Mouse (Mus musculus): ENCODE results near the gene Psmb9. TPM values are rescaled to one million over a fixed set of nuclear protein-coding genes. Genes with fewer than 3 reads are reported as not detected.
A peak's percentile ranks its signal among the peaks of the same experiment; 100 is the strongest.

The Psmb9 gene
- total RNA-seq, 2 experiments from 2014 or later: 1.6 to 1.7 TPM

- no peak for DNase-seq
Observed at GRCm38 (mm10) chr17:34138655-34139054, 48.9 kb downstream of the Psmb9 start.

GRCm38 (mm10) chr17:34137601-34138000 lies 50.0 kb downstream of the Psmb9 start:
- DNase-seq: no peak

- DNase-seq: peak; percentile 100
Observed at GRCm38 (mm10) chr17:34135297-34136224, 52.0 kb downstream of the Psmb9 start.

GRCm38 (mm10) chr17:34134451-34134850 lies 53.1 kb downstream of the Psmb9 start:
- DNase-seq: no peak

- DNase-seq: no peak
Observed at GRCm38 (mm10) chr17:34133289-34133688, 54.3 kb downstream of the Psmb9 start.

Other genes starting within 250 kb of the Psmb9 start
- 10 to 100 TPM; 65.3 to 67.0 TPM for gene Pfdn6, start 247.4 kb downstream of the Psmb9 start, total RNA-seq (2021)
- 10 to 100 TPM; 15.7 TPM for gene Wdr46, start 247.1 kb downstream of the Psmb9 start, total RNA-seq (2021)
- gene B3galt4, start 236.3 kb downstream of the Psmb9 start, total RNA-seq (2021): 1 to 10 TPM; 2.3 to 2.6 TPM
- 10 to 100 TPM; 30.3 to 33.2 TPM for gene Vps52, start 232.0 kb downstream of the Psmb9 start, total RNA-seq (2021)
- gene Rps18, start 231.8 kb downstream of the Psmb9 start, total RNA-seq (2021): 100 to 1,000 TPM; 649 to 675 TPM
- gene H2-K1, start 187.4 kb downstream of the Psmb9 start, total RNA-seq (2021): 10 to 100 TPM; 38.9 to 46.7 TPM
- 10 to 100 TPM; 13.4 to 18.0 TPM for gene Ring1, start 163.1 kb downstream of the Psmb9 start, total RNA-seq (2021)
- 10 to 100 TPM; 50.5 to 63.2 TPM for gene H2-Ke6, start 159.7 kb downstream of the Psmb9 start, total RNA-seq (2021)
- 10 to 100 TPM; 64.1 to 75.4 TPM for gene Slc39a7, start 156.1 kb downstream of the Psmb9 start, total RNA-seq (2021)
- 10 to 100 TPM; 40.7 to 43.1 TPM for gene Rxrb, start 156.0 kb downstream of the Psmb9 start, total RNA-seq (2021)
- 100 to 1,000 TPM in 1 of 2 experiments, 10 to 100 TPM in 1; 72.0 to 106 TPM for gene Col11a2, start 148.3 kb downstream of the Psmb9 start, total RNA-seq (2021)
- not detected for gene H2-Oa, start 95.4 kb downstream of the Psmb9 start, total RNA-seq (2021)
- gene H2-DMa, start 68.2 kb downstream of the Psmb9 start, total RNA-seq (2021): 1 to 10 TPM; 4.6 to 6.1 TPM
- 100 to 1,000 TPM in 1 of 2 experiments, 10 to 100 TPM in 1; 91.9 to 114 TPM for gene Brd2, start 65.1 kb downstream of the Psmb9 start, total RNA-seq (2021)
- gene H2-DMb2, start 44.5 kb downstream of the Psmb9 start, total RNA-seq (2021): under 1 TPM; 0.25 to 0.61 TPM
- 1 to 10 TPM; 1.4 to 1.8 TPM for gene H2-DMb1, start 34.7 kb downstream of the Psmb9 start, total RNA-seq (2021)
- 1 to 10 TPM; 2.6 to 3.8 TPM for gene Tap1, start 211 bp downstream of the Psmb9 start, total RNA-seq (2021)
- gene Psmb8, start 10.0 kb upstream of the Psmb9 start, total RNA-seq (2021): 1 to 10 TPM; 4.5 to 5.1 TPM
- gene Tap2, start 15.8 kb upstream of the Psmb9 start, total RNA-seq (2021): 1 to 10 TPM; 6.5 to 7.0 TPM
- under 1 TPM; 0.26 to 0.34 TPM for gene H2-Ob, start 51.1 kb upstream of the Psmb9 start, total RNA-seq (2021)
- gene H2-Ab1, start 69.9 kb upstream of the Psmb9 start, total RNA-seq (2021): 1 to 10 TPM; 3.6 to 4.1 TPM
- 1 to 10 TPM; 4.5 TPM for gene H2-Aa, start 100.1 kb upstream of the Psmb9 start, total RNA-seq (2021)
- gene H2-Eb1, start 118.1 kb upstream of the Psmb9 start, total RNA-seq (2021): 1 to 10 TPM; 2.9 to 5.0 TPM
- gene H2-Eb2, start 137.9 kb upstream of the Psmb9 start, total RNA-seq (2021): not detected
- under 1 TPM; 0.40 to 0.81 TPM for gene Btnl2, start 167.1 kb upstream of the Psmb9 start, total RNA-seq (2021)
- gene Btnl1, start 189.4 kb upstream of the Psmb9 start, total RNA-seq (2021): not detected
- under 1 TPM; 0.36 to 0.42 TPM for gene BC051142, start 211.1 kb upstream of the Psmb9 start, total RNA-seq (2021)

Data from gastrocnemius, postnatal 10 days (tissue).